Mouse (Mus musculus): ENCODE measurements around the gene Snrk. TPM values are rescaled to one million over a fixed set of nuclear protein-coding genes. Genes with fewer than 3 reads are reported as not detected.

Snrk gene
- polyA plus RNA-seq, 1 experiment from 2014 or later = 57.7 TPM

Other genes starting within 250 kb of the Snrk start
- gene Ackr2, start 218.9 kb upstream of the Snrk start, polyA plus RNA-seq (2016; fragmentation: Nextera tagmentation; extraction: Ambion mirVana) = 1.1 and 1.4 TPM in 2 replicates
- gene Cyp8b1, start 201.0 kb upstream of the Snrk start, polyA plus RNA-seq (2016; fragmentation: Nextera tagmentation; extraction: Ambion mirVana) = not detected in 2 replicates
- gene Fam198a, start 166.3 kb upstream of the Snrk start, polyA plus RNA-seq (2016; fragmentation: Nextera tagmentation; extraction: Ambion mirVana) = 0.92 and 1.0 TPM in 2 replicates
- 15.3 and 15.4 TPM in 2 replicates for gene Pomgnt2, start 120.2 kb upstream of the Snrk start, polyA plus RNA-seq (2016; fragmentation: Nextera tagmentation; extraction: Ambion mirVana)
- 42.4 and 44.7 TPM in 2 replicates for gene Ano10, start 177.2 kb downstream of the Snrk start, polyA plus RNA-seq (2016; fragmentation: Nextera tagmentation; extraction: Ambion mirVana)
- 17.8 and 19.5 TPM in 2 replicates for gene Abhd5, start 234.3 kb downstream of the Snrk start, polyA plus RNA-seq (2016; fragmentation: Nextera tagmentation; extraction: Ambion mirVana)

All from midbrain, embryonic 12.5 days (tissue).